Mouse (Mus musculus) urinary bladder, postnatal 25 days (tissue): ENCODE data around the gene Asic2.

ENCODE experiments used
- DNase-seq: peaks from one replicate; pipeline ENCODE4 v3.0.0; 2022; ENCODE audit warnings: low spot score

Asic2 gene

DNA sequence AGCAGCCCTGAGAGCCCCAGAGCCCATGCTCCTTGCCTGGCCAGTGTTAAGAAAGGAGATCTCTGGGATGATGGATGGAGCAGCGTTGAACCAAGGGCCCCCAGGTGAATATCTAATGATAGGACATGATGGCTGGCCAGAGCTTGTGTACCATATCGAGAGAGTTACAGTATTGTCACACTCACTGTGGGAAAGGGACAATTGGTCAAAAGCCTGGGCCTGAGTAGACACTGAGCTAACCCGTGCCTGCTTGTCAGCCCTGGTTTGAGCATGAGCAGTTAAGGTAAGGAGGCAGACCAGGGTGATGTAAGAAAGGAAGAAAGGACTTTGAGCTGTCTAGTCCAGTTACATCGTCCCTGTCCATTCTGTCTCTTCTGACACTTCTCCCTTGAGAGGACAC, 365.3 kb downstream of the Asic2 start:
- no peak for DNase-seq

DNA sequence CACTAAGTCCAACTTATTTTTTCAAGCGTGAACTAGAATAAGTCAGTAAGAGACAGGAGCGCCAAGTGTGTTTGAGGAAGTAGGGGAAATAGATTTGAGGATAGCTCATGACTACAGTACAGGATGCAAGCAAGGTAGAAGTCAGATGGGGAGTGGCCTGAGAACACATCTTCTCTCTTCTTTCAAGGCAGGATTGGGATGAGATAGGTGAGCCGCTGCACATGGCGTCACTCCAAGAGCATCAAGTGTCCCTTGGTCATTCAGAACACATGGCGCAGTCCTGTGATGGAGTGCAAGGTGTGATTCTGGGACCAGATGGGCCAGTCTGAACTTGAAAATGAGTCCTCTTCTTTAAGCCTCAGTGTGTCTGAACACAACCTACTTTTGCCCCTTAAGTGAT, 366.5 kb downstream of the Asic2 start:
- DNase-seq: no peak

DNA sequence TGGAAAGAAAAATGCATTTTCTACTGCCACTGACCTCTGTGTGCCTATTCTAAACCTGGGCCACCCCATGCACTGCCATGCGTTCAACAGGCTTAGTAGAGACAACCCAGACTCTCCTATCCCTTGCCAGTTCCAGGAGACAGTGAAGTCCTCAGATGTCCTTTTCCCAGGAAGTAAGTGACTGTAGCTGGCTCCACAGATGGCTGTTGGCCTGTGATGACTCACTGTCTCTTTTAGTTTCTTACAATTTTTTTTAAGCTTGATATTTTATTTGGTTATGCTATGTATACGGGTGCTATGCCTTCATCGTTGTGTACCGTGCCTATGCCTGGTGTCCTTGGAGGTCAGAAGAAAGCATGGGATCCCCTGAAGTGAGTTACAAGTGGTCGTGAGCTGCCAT, 370.7 kb downstream of the Asic2 start:
- DNase-seq: no peak

DNA sequence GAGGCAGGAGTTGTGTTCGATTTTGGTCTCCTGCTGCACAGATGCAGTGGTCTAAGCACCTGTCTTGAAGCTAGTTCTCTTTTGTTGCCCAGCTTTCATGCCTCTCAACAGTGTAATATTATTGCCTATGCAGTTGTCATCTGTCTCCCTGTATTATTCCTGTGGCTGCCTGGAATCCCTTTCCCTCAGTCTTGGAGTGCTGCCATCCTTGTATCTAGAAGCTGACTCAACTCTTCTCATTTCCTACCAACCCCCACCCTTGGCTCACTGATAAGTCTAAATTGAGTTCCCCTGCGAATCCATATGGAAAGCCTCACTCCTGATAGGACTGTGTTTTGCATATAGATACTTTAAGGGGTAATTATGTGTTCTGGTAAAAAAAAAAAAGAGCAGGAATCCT, 373.0 kb downstream of the Asic2 start:
- no peak for DNase-seq

DNA sequence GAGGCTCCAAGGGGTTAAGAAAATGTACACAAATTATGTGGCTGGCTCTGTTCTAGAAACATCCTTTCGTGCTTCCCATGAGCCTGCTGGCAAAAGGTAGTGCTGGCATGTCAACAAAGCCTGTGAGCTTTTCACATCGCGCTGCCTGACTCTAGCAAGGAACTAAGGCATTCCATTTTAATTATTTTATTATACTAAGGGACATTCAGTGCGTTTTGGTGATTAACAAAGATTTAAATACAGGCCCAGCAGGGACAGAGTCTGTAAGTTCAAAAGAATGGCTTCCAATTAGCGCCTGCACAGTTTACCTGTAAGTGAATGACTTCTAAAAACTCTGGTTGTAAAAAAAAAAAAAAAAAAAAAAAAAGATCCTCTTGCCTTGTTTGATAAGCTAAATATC, 375.5 kb downstream of the Asic2 start:
- no peak for DNase-seq

DNA sequence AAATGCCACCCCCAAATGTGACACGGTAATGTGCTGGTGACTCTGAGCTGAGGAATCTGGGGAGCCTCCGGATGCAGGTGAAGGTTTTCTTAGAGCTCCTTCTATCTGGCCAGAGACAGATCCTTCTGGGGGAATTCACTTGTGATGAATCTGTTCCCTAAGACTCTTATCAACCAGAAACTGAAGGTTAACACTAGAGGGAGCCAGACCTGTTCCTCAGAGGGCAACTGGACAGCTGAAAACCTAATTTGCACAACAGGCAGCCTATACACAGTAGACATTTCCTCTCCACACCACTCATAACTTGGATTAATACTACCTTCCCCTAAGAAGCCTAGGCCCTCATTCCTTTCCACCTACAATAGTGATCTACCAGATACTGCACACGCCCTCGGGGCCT, 377.3 kb downstream of the Asic2 start:
- DNase-seq: no peak

DNA sequence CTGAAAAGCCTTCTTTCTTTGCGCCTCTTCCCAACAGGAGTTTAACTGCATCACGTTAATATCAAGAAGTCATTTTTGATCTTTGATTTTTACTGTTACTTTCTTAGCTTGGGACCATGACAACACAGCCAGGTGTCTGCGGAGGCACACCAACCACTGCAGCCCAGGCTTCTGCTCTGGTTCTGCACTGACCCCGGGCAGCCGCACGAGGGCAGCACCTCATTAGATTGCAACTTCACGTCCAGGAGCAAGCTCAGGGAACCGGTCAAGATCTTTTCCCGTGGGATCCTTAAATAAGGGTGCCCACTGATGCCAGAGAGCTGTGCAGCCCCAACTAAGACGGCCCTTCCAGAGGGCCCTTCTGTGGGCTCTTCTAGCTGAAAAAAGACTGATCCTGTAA, 379.6 kb downstream of the Asic2 start:
- DNase-seq: peak; percentile 64

DNA sequence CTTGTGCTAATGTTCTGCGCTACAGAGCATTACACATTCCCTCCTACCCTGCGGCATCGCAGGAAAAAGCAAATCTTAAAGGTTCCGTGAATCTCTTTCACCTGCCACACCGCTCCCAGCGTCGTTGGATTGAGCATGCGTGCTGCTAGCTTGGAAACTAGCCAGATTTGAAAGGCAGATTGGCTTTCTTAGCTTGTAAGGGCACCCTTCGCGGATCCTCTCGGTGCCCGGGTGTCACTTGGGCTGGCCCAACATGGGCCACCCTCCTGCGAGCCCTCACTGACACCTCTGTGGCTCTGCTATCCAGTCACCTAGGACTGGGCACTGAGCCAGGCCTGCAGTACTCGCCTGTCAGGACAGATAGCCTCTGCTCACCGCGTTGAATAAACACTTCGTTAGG, 380.3 kb downstream of the Asic2 start:
- DNase-seq: no peak

DNA sequence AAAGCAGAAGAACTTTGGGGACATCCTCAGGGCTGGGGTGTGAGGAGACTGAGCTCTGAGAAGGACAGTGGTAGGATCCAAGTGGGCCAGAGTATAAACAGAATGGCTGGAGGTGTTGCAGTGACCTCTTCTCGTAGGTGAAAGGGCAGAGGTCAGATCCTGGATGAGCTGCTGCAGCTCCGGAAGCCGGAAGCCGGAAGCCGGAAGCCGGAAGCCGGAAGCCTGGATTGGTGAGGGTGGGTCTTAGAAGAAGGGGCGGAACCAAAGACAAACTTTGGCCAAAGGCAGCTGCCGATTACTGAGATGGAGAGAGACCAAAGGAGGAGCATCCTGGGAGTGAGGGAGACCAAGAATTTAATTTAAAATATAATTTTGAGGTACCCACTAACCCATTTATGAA, 381.1 kb downstream of the Asic2 start:
- DNase-seq: no peak

DNA sequence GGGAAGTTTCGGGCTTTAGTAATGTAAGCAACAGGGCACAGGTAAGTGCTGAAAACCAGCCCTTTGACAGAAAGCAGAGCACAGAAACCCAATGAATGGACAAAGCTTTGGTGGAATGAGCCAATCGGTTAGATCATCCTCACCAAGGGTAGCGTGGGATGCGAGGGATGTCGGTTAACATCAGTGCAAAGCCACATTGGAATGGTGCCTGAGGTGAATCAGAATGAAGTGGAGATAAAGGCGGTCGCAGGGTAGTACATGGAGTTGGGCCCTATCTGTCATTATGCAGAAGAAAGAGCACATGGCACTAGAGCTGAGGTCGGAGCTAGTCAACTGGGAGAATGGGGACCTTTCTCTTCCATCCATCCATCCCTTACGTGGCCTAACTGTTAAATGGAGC, 383.8 kb downstream of the Asic2 start:
- DNase-seq: no peak

DNA sequence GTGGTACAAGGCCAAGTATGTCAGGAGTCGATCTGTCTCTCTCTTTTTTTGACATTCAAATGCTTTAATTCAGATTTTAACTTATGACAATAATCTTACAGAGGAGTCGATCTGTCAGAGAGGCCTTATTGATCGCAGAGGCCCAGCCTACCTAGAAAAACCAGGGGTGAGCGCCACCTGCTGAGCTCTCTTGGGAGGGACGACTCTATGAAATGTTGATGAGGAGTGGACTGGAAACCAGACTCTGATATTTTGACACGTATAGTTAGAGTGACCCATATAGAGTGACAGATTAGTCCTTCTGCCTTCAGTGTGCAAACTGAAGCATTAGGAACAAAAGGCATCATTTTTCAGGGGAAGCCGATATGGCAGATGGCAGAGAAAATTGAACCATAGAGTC, 385.1 kb downstream of the Asic2 start:
- DNase-seq: no peak

DNA sequence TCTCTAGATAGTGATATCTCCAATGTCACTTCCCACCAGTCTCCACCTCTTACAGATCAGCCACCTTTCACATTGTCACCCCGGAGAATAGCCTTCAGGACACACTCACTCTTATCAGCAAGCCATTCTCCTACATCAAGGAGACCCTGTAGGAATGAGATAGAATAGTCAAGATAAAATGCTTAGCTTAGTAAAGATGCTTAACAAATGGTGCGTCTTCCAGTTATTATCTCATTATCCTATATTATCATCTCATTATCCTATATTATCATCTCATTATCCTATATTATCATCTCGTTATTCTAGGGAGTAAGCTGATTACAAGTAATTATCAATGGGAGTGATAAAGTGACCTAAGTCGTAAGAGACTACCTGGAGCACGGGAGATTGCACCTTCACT, 386.1 kb downstream of the Asic2 start:
- DNase-seq: no peak

DNA sequence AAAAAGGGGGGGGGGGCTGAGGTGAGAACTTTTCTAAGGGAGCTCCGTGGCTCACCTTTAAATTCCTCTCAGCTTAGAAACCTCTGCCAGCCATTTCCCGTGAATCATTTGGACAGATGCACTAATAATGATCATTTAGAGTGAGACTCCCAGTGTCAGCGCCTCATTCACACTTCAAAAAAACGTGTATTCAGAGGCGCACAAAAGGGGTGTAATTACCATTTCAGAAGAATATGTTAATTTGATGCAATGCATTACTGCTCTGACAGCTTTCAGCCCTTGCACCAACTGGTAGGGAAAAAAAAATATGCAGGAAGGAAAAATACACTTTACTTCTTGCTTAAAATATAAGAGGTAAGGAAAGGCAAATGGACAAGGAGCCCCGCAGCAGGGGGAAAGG, 388.5 kb downstream of the Asic2 start:
- DNase-seq: no peak

DNA sequence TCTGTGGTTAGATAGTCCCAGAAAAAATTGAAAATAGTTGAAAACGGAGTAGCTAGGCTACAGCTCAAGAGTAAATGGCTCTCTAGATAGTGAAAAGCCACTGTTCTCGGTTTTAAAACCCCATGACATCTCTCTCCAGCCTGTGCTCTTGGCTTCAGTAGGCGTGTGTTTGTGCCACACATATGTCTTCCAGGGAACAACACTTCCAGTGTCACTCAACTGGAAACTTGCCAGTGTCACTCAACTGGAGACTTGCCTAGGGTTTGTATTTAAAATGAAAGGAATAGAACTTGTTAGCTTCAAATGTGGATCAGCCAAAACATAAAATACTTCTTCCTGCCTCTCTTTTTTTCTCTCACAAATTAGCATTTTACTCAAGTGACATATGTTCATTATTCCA, 397.9 kb downstream of the Asic2 start:
- no peak for DNase-seq

DNA sequence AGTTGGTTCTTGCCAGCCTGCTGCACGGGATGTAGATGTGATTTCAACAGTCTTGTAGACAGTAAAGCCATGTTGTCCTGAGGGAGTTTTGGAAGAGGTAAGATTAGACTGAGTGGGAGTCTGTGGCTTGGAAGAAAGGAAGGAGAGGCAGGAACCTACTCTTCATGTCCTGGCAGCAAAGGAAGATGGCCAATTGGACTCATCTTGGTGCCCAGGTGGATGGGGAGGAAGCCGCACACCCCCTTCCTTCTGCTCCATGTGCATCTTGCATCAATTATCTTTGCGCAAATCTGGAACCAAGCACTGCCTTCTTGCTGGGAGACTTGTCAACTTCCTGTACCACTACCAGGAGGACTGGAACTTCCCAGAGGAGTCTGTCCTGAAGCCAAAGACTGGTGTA, 403.4 kb downstream of the Asic2 start:
- no peak for DNase-seq

DNA sequence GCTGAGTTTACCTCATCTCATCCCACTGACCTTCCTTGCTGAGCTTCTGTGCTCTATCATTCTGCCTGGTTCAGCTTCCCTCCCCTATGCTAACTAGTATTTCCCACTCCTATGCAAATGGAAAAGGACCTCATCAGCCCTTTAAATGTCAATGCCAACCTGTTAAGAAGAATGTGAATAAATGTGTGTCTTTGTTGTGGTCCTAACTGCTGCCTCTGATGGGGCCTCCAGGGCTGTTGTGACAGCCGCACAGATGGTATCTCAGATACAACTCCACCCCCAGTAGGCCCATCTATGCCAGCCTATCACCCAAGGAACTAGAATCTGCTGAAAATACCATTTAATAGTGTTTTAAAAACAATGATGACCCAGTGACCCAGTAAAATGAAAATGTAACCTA, 407.9 kb downstream of the Asic2 start:
- no peak for DNase-seq

DNA sequence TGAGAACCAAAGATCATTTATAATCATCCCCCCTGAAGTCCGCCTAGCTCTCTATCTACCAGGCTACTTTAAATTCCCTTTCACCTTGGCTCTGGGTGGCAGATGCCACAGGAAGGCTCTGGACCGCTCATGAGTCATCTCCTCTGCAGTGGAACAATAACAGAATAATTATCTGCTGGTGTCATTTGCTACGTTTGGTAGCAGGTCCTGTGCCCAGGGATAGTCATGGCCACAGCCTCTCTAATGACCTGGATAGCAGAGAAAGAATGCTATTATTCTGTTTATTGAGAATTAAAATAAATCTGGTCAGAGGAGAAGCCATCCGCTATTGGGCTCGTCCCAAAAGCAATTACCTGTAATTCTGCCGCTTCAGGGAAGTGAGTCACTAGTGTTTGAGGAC, 425.1 kb downstream of the Asic2 start:
- no peak for DNase-seq

DNA sequence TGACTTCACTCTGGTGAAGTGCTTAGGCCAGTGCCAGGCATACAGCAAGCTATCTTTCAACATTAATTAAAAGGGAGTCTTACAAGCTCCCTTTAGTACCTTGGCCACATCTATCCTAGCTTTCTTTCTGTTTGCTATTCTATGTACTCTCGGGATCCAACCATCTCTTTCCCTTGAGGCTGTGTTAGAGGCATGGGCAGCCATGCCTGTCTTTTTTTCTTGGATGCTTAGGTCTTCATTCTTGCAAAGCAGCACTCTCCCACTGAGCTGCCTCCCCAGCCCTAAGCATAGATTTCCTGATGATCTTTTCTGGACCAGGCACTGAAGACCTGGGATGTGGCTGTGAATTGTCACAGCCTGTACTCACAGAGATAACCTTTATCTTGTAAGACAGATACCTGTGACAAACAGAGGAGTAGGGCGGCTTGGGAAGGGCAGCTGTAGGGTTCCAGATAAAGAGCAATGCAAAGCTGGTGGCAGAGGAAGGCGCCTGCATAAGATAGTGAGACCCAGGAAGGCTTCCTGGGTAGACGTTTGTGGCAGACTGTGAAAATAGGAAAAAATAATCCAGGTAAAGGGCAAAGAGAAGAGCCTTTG, 433.0 kb downstream of the Asic2 start:
- DNase-seq: no peak

DNA sequence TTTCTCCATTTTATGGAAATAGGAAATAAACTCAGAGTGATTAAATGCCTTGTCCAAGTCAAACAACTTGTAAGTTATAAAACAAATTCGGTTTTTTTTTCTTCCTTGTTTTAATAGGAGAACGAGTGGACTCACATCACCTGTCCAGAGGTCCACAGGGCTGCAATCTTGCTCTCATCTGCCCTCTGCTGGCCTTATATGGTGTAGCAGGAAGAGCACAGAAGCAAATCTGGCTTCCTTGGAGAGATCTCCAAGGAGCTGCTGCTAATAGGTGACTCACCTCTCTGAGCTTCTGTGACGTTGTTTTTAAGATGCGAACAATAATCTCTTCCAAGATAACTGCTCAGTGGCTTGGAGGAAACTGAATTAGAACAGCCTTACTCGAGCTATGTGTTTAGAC, 433.6 kb downstream of the Asic2 start:
- DNase-seq: peak; percentile 41

DNA sequence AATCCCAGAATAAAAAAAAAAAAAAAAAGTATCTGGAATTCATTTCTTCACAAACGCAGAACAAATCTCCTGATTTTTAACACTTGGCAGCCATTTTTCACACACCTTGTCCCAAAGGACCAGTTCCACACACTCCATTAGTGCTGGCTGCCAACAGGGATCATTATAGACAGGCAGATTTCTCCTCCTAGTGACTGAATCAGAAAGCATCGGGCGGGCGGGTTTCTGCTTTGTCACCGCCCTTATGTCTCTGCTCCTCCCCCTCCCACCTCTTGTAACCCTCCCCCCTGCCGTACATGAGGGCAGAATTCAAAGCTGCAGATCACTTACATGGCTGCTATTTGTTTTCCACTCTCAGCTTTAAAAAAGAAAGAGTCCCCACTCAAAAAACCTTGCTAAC, 436.4 kb downstream of the Asic2 start:
- DNase-seq: no peak

DNA sequence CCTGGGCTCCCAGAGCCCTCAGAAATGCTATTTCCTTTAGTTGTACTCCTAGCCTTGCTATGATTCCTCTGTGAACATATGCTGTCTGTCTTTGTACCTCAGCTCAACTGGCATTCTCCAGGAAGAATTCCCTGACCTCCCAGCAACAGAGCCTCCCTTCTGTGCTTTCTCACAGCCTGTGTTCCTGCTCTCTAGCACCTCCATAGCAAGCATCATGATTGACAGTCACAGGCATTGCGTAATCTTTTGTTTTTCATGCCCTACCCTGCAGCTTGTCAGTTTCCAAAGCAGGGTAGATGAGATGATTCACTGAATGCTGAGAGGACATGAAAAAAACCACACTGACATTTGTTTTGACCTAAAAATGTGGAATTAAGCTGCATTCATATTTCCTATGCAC, 445.3 kb downstream of the Asic2 start:
- no peak for DNase-seq

DNA sequence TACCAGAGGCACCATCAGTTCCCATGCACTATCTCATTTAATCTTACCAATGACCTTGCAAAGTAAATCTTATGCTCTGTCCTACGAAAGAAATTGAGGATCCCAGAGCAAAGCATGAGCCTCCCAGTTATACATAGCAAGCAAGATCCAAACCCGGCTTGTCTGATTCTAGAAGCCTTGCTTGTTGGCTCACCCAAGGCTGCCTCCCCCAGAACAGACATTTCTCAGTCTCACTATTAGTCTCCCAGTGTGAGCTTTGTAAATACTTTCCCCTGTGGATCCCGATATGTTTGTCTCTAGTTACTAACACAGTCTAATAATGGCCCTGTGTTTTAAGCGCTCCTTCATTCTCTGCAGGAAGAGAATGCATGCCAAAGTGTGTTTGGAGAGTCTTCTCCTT, 446.4 kb downstream of the Asic2 start:
- DNase-seq: no peak

DNA sequence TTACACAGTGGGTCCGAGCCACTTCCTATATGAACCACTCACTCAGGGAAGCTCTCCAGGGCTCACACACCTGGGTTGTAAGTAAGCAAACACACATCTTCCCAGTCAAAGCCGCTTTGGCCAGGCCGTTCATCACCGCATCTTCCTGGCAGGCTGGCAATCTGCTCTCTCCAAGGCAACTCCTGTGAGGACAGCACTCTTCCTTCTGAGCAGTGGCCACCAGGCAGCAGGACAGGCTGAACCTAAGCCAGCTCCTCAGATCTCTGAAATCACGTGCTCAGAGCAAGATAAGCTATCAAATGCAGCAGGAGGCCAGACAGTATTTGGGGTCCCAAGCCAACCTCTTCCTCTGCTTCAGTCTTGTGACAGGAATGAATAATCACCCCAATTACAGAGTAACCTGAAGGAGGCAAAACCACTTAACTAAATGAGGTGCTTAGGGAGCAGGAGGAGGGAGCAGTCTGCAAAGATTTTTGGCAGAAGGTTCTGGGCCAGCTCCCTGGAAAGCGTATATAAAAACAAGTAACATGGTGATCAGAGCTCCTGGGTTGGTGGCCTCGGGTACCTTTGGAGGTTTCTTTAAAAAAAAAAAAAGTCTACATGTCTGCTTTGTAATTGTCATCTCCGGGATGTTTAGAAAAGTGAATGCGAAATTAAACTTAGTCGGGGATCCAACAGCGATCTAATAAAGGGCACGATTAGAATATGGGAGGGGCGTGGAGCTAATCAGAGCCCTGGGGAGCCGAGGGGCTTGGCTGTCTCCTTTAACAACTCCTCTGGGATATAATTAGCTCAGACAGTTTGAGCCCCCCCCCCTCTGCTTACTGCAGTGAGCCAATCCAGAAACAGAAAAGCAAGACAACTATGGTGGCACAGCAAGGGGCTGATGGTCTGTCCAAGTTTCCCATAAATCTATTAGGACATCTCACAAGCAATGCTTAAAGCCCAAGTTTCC, 450.0 kb downstream of the Asic2 start:
- no peak for DNase-seq

DNA sequence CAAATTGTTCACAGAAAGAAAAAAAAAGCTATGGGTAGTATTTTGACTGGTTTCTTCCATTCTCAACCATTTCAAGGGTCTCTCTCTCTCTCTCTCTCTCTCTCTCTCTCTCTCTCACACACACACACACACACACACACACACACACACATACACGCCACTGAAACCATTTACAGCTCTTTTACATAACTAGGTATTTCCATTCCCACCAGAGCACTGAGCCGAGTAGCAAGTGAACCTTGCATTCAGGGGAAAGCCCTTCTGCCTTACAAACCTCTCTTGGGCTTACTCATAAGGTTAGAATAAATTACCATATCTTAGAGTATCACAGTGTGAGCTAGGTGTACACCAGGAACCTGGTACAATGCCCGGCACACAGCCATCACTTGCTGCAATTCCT, 452.5 kb downstream of the Asic2 start:
- DNase-seq: no peak
